Mouse (Mus musculus) MEL (cell line): ENCODE results near the gene Armcx4. TPM values are rescaled to one million over a fixed set of nuclear protein-coding genes. Genes with fewer than 3 reads are reported as not detected.

ENCODE experiments used
- DNase-seq: peaks from one replicate; pipeline ENCODE4 v3.0.0; 2011; ENCODE audit warnings: low read depth, low spot score
- H3K27ac ChIP-seq: 2 replicates; pipeline ENCODE4 v1.5.1; 2012; ENCODE audit warnings: low read depth, mild to moderate bottlenecking, control low read depth, low read length, moderate library complexity; ENCODE audit not compliant: control insufficient read depth
- H3K27me3 ChIP-seq, 2 experiments: fragments of 150-350 bp in 1 of 2; sonication (generic) in 1 of 2; 2 replicates each; pipeline ENCODE4 v1.6.1; 2012; ENCODE audit warnings: low read length in 2 of 2, mild to moderate bottlenecking in 2 of 2, improper control_type of control experiment in 1 of 2, moderate library complexity in 1 of 2; ENCODE audit not compliant: insufficient read depth in 2 of 2, control insufficient read depth in 1 of 2
- H3K36me3 ChIP-seq, 2 experiments: 2 replicates each; pipeline ENCODE4 v1.6.1; 2012 to 2014; ENCODE audit warnings: low read length in 2 of 2, improper control_type of control experiment in 1 of 2, inconsistent platforms in 1 of 2, mild to moderate bottlenecking in 1 of 2; ENCODE audit not compliant: insufficient read depth in 2 of 2, control insufficient read depth in 1 of 2
- H3K4me1 ChIP-seq, 2 experiments: fragments of 150-350 bp in 1 of 2; sonication (generic) in 1 of 2; 2 replicates each; pipeline ENCODE4 v1.6.1; 2012; ENCODE audit warnings: low read length in 2 of 2, improper control_type of control experiment in 1 of 2, mild to moderate bottlenecking in 1 of 2; ENCODE audit not compliant: insufficient read depth in 2 of 2, control insufficient read depth in 1 of 2
- H3K4me3 ChIP-seq, 2 experiments: fragments of 150-350 bp in 1 of 2; sonication (generic) in 1 of 2; 2 replicates each; pipeline ENCODE4 v1.5.1; 2012; ENCODE audit warnings: low read depth in 2 of 2, low read length in 2 of 2, mild to moderate bottlenecking in 2 of 2, moderate library complexity in 2 of 2, control low read depth in 1 of 2, improper control_type of control experiment in 1 of 2; ENCODE audit not compliant: control insufficient read depth in 1 of 2, insufficient read depth in 1 of 2
- H3K79me2 ChIP-seq: 2 replicates; pipeline ENCODE4 v1.6.1; 2012; ENCODE audit warnings: mild to moderate bottlenecking, low read length, moderate library complexity; ENCODE audit not compliant: control insufficient read depth, poor library complexity, insufficient read depth
- H3K9ac ChIP-seq: 2 replicates; pipeline ENCODE4 v1.6.1; 2012; ENCODE audit warnings: low read depth, mild to moderate bottlenecking, control low read depth, low read length, moderate library complexity; ENCODE audit not compliant: control insufficient read depth, poor library complexity, severe bottlenecking
- H3K9me3 ChIP-seq: fragments of 150-350 bp; sonication (generic); replicated peaks from 2 replicates; pipeline ENCODE4 v1.6.1; 2012; ENCODE audit warnings: mild to moderate bottlenecking, low read length, improper control_type of control experiment, moderate library complexity; ENCODE audit not compliant: insufficient read depth
- BHLHE40 ChIP-seq: IDR thresholded peaks from 2 replicates; pipeline ENCODE4 v1.6.1; 2012; ENCODE audit warnings: low read depth, mild to moderate bottlenecking, inconsistent platforms, low read length, improper control_type of control experiment, borderline replicate concordance
- CHD1 ChIP-seq: IDR thresholded peaks from 2 replicates; pipeline ENCODE4 v1.6.1; 2012; ENCODE audit warnings: low read depth, mild to moderate bottlenecking, inconsistent platforms, low read length, improper control_type of control experiment
- CHD2 ChIP-seq: IDR thresholded peaks from 2 replicates; pipeline ENCODE4 v1.6.1; 2011; ENCODE audit warnings: low read length, improper control_type of control experiment
- E2F4 ChIP-seq: IDR thresholded peaks from 2 replicates; pipeline ENCODE4 v1.6.1; 2011; ENCODE audit warnings: low read depth, low read length, improper control_type of control experiment, borderline replicate concordance
- ELF1 ChIP-seq: IDR thresholded peaks from 2 replicates; pipeline ENCODE4 v1.6.1; 2014; ENCODE audit warnings: low read depth, mild to moderate bottlenecking, inconsistent platforms, low read length, improper control_type of control experiment, moderate library complexity
- EP300 ChIP-seq, 2 experiments: IDR thresholded peaks; 2 replicates each; pipeline ENCODE4 v1.6.1; 2011; ENCODE audit warnings: improper control_type of control experiment in 2 of 2, low read length in 2 of 2, low read depth in 1 of 2, mild to moderate bottlenecking in 1 of 2
- ETS1 ChIP-seq: IDR thresholded peaks from 2 replicates; pipeline ENCODE4 v1.6.1; 2012; ENCODE audit warnings: low read depth, mild to moderate bottlenecking, inconsistent platforms, low read length, improper control_type of control experiment, moderate library complexity
- GATA1 ChIP-seq: IDR thresholded peaks from 2 replicates; pipeline ENCODE4 v1.6.1; 2011; ENCODE audit warnings: low read depth, low read length, improper control_type of control experiment
- JUND ChIP-seq: IDR thresholded peaks from 2 replicates; pipeline ENCODE4 v1.6.1; 2011; ENCODE audit warnings: low read depth, mild to moderate bottlenecking, improper control_type of control experiment, low read length
- MAFK ChIP-seq: IDR thresholded peaks from 2 replicates; pipeline ENCODE4 v1.6.1; 2011; ENCODE audit warnings: low read depth, mild to moderate bottlenecking, low read length, improper control_type of control experiment, borderline replicate concordance
- MEF2A ChIP-seq: IDR thresholded peaks from 2 replicates; pipeline ENCODE4 v1.6.1; 2014; ENCODE audit warnings: low read depth, mild to moderate bottlenecking, inconsistent platforms, low read length, improper control_type of control experiment; ENCODE audit not compliant: poor library complexity, insufficient replicate concordance, severe bottlenecking; ENCODE audit errors: extremely low read depth
- MYB ChIP-seq: IDR thresholded peaks from 2 replicates; pipeline ENCODE4 v1.6.1; 2011; ENCODE audit warnings: mild to moderate bottlenecking, low read depth, low read length, improper control_type of control experiment
- MYC ChIP-seq: IDR thresholded peaks from 2 replicates; pipeline ENCODE4 v1.6.1; 2011; ENCODE audit warnings: low read depth, mild to moderate bottlenecking, low read length, improper control_type of control experiment, moderate library complexity
- NELFE ChIP-seq: IDR thresholded peaks from 2 replicates; pipeline ENCODE4 v1.6.1; 2011; ENCODE audit warnings: low read depth, low read length, improper control_type of control experiment
- POLR2A ChIP-seq, 2 experiments: IDR thresholded peaks; 2 replicates each; pipeline ENCODE4 v1.6.1; 2011 to 2012; ENCODE audit warnings: low read length in 2 of 2, mild to moderate bottlenecking in 2 of 2, control low read depth in 1 of 2, improper control_type of control experiment in 1 of 2, low read depth in 1 of 2, moderate library complexity in 1 of 2; ENCODE audit not compliant: control insufficient read depth in 1 of 2, insufficient read depth in 1 of 2, poor library complexity in 1 of 2
- RCOR1 ChIP-seq: IDR thresholded peaks from 2 replicates; pipeline ENCODE4 v1.6.1; 2012; ENCODE audit warnings: low read depth, mild to moderate bottlenecking, inconsistent platforms, low read length, improper control_type of control experiment
- SMC3 ChIP-seq: IDR thresholded peaks from 2 replicates; pipeline ENCODE4 v1.6.1; 2011; ENCODE audit warnings: low read depth, low read length, improper control_type of control experiment
- TAL1 ChIP-seq: IDR thresholded peaks from 2 replicates; pipeline ENCODE4 v1.6.1; 2012; ENCODE audit warnings: mild to moderate bottlenecking, inconsistent platforms, low read length, moderate library complexity, mixed read lengths
- TBP ChIP-seq: IDR thresholded peaks from 2 replicates; pipeline ENCODE4 v1.8.0; 2011; ENCODE audit warnings: low read depth, low read length, improper control_type of control experiment
- UBTF ChIP-seq: IDR thresholded peaks from 2 replicates; pipeline ENCODE4 v1.6.1; 2012; ENCODE audit warnings: low read depth, mild to moderate bottlenecking, inconsistent platforms, low read length, improper control_type of control experiment, moderate library complexity, borderline replicate concordance; ENCODE audit not compliant: insufficient read depth
- USF2 ChIP-seq, 2 experiments: IDR thresholded peaks; 2 replicates each; pipeline ENCODE4 v1.6.1; 2011 to 2012; ENCODE audit warnings: improper control_type of control experiment in 2 of 2, low read length in 2 of 2, borderline replicate concordance in 1 of 2, inconsistent platforms in 1 of 2, low read depth in 1 of 2, mild to moderate bottlenecking in 1 of 2; ENCODE audit not compliant: insufficient read depth in 1 of 2
- ZKSCAN1 ChIP-seq: IDR thresholded peaks from 2 replicates; pipeline ENCODE4 v1.6.1; 2012; ENCODE audit warnings: low read depth, mild to moderate bottlenecking, inconsistent platforms, low read length, improper control_type of control experiment, moderate library complexity
- polyA plus RNA-seq, 2 experiments: library from polyadenylated mRNA; stranded (reverse) in 1 of 2; unstranded in 1 of 2; fragments of >175 nt in 1 of 2; fragments of >200 nt in 1 of 2; gene quantifications; 2 replicates each; pipeline versions ENCODE4 v1.2.1 to v1.2.4; 2012; ENCODE audit warnings: low replicate concordance in 2 of 2, low read depth in 1 of 2; ENCODE audit not compliant: insufficient read length in 2 of 2, insufficient read depth in 1 of 2, missing spikeins in 1 of 2
- total RNA-seq: library from RNA; depleted of rRNA; stranded (reverse); fragments of 300-350 nt; gene quantifications from 2 replicates; pipeline ENCODE4 v1.2.3, GENCODE M21; 2012

Gene Armcx4
- total and polyA plus RNA-seq, 3 experiments, result not detected

GRCm38 (mm10) chrX:134691540-134691935, 5.2 kb downstream of the Armcx4 start:
- Histone ChIP-seq H3K27ac (no peak overlapping the region), H3K27me3 (no peaks in the 10 kb centered on the region)

DNA sequence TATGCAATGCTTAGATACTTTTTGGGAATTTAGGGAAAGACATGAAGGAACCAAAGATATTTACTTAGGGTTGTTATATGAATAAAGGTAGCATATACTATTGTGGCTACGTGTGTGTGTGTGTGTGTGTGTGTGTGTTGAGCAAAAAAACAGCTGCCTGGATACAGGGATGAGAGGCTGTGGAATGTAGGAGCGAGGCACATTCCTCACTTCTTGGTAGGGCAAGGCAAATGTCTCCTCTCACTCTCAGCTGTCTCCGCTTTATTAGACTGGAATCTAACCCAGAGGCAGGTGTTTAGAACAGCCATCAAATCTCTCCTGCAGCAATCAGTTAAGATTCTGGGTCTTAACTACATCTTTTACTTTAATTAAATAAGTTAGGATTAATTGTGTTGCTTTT, 30.5 kb downstream of the Armcx4 start:
- Histone ChIP-seq H3K27ac (no peak overlapping the region), H3K36me3 (no peaks in the 10 kb centered on the region), H3K4me3 (no peak overlapping the region), H3K4me1 (no peaks in the 10 kb centered on the region), H3K9ac (no peak overlapping the region), H3K79me2 (no peaks in the 10 kb centered on the region), H3K9me3 (no peaks in the 10 kb centered on the region), H3K27me3 (peaks cover 17 to 31% of the 10 kb centered on the region in 2 experiments)
- DNase-seq, result no peak
- no peak for TF ChIP-seq EP300 (IDR thresholded peaks at IDR 0.05; ENCODE audit: low read depth in 1 of 2, low read length in 2 of 2)
- TF ChIP-seq TAL1, result no peak
- TF ChIP-seq E2F4, result no peak
- no peak for TF ChIP-seq POLR2A (IDR thresholded peaks at IDR 0.05; ENCODE audit: control insufficient read depth in 1 of 2, insufficient read depth in 1 of 2, low read depth in 1 of 2, low read length in 2 of 2, poor library complexity in 1 of 2)
- TF ChIP-seq MAFK, result no peak
- no peak for TF ChIP-seq UBTF
- no peak for TF ChIP-seq MEF2A
- TF ChIP-seq BHLHE40, result no peak
- no peak for TF ChIP-seq MYC
- TF ChIP-seq TBP, result no peak
- no peak for TF ChIP-seq ETS1
- no peak for TF ChIP-seq NELFE
- no peak for TF ChIP-seq SMC3
- TF ChIP-seq ELF1, result no peak
- no peak for TF ChIP-seq ZKSCAN1
- no peak for TF ChIP-seq GATA1
- TF ChIP-seq MYB, result no peak
- TF ChIP-seq USF2 (IDR thresholded peaks at IDR 0.05; ENCODE audit: borderline replicate concordance in 1 of 2, insufficient read depth in 1 of 2, low read depth in 1 of 2, low read length in 2 of 2), result no peak
- no peak for TF ChIP-seq JUND

More at GRCm38 (mm10) chrX:134691540-134691935, 5.2 kb downstream of the Armcx4 start:
- no peak overlapping the region for H3K9ac ChIP-seq
- no peaks in the 10 kb centered on the region for H3K36me3 ChIP-seq
- no peak for TF ChIP-seq CHD1
- no peak for TF ChIP-seq ZKSCAN1
- no peak for TF ChIP-seq RCOR1
- no peak for TF ChIP-seq CHD2
- no peak for TF ChIP-seq GATA1
- no peak overlapping the region for H3K4me3 ChIP-seq
- H3K9me3 ChIP-seq, result no peaks in the 10 kb centered on the region
- DNase-seq, result no peak
- no peaks in the 10 kb centered on the region for H3K79me2 ChIP-seq
- H3K4me1 ChIP-seq, result no peaks in the 10 kb centered on the region
